In genomic region chr11:50370969-50371368, GRCm38 (mm10) we compare ENCODE assay signal across 8 mouse cellular contexts. TPM values are rescaled to one million over a fixed set of nuclear protein-coding genes. Genes with fewer than 3 reads are reported as not detected.
A peak's percentile ranks its signal among the peaks of the same experiment; 100 is the strongest.
DNase-seq lines count a peak whose midpoint lies in the region; ATAC-seq lines count a peak whose summit lies in the region.

No protein-coding gene starts in this region.

- no peak for ATAC-seq in kidney, embryonic 14.5 days (ENCODE audit: low FRiP score, low TSS enrichment)
- peak; percentile 71; the same call in 1 of the 2 replicates for ATAC-seq in hindbrain, embryonic 11.5 days (ENCODE audit: low FRiP score)
- peak; percentile 66; the same call in 1 of the 2 replicates for ATAC-seq in midbrain, embryonic 12.5 days (ENCODE audit: low FRiP score, low read depth)

- H3K9ac ChIP-seq in kidney, embryonic 14.5 days (ENCODE audit: low read depth, low read length), result peak overlapping the region; percentile 63; the same call in 1 of the 2 replicates
- H3K9ac ChIP-seq in hindbrain, embryonic 11.5 days (ENCODE audit: low read depth, low read length), result no peak overlapping the region
- no peak overlapping the region; the same call in 1 of the 2 replicates for H3K9ac ChIP-seq in midbrain, embryonic 12.5 days (replicated peaks)

- H3K27me3 ChIP-seq in kidney, embryonic 14.5 days (ENCODE audit: control insufficient read depth, insufficient read depth, low read length), result no peaks in the 10 kb centered on the region
- H3K27me3 ChIP-seq in hindbrain, embryonic 11.5 days (ENCODE audit: control insufficient read depth, insufficient read depth, low read length), result no peaks in the 10 kb centered on the region
- peaks cover 17% of the 10 kb centered on the region for H3K27me3 ChIP-seq in midbrain, embryonic 12.5 days

- no peaks in the 10 kb centered on the region for H3K9me3 ChIP-seq in kidney, embryonic 14.5 days (ENCODE audit: control insufficient read depth, low read length)
- H3K9me3 ChIP-seq in hindbrain, embryonic 11.5 days (ENCODE audit: control insufficient read depth, low read length), result no peaks in the 10 kb centered on the region
- no peaks in the 10 kb centered on the region for H3K9me3 ChIP-seq in midbrain, embryonic 12.5 days

- H3K4me1 ChIP-seq in kidney, embryonic 14.5 days (ENCODE audit: control insufficient read depth, insufficient read depth, low read length), result 0 out of 2 replicates have a peak, but pooled peaks cover under 1% of the 10 kb centered on the region
- H3K4me1 ChIP-seq in hindbrain, embryonic 11.5 days (replicated peaks; ENCODE audit: control insufficient read depth, insufficient read depth, low read length), result no peaks in the 10 kb centered on the region
- H3K4me1 ChIP-seq in midbrain, embryonic 12.5 days, result peaks cover 15% of the 10 kb centered on the region

- H3K4me2 ChIP-seq in kidney, embryonic 14.5 days (replicated peaks; ENCODE audit: low read depth, low read length), result peak overlapping the region; percentile 56
- H3K4me2 ChIP-seq in hindbrain, embryonic 11.5 days (replicated peaks; ENCODE audit: low read depth, low read length), result no peak overlapping the region
- peak overlapping the region; percentile 56 for H3K4me2 ChIP-seq in midbrain, embryonic 12.5 days (replicated peaks)

- DNase-seq in kidney, adult 18-20 months, result no peak
- DNase-seq in embryo, embryonic 11 days, result peak; percentile 47
- no peak for DNase-seq in hindbrain, embryonic 11.5 days (ENCODE audit: low spot score)
- DNase-seq in right cerebral cortex, adult 18-20 months, result no peak
- DNase-seq in frontal cortex, postnatal 14 days (ENCODE audit: low spot score in 2 of 2), result no peak
- no peak for DNase-seq in ovary, adult 18-20 months (ENCODE audit: low spot score)

- no peak overlapping the region for H3K27ac ChIP-seq in kidney, embryonic 14.5 days (ENCODE audit: low read depth, low read length)
- H3K27ac ChIP-seq in hindbrain, embryonic 11.5 days (ENCODE audit: low read depth, low read length), result no peak overlapping the region
- peak overlapping the region; percentile 77 for H3K27ac ChIP-seq in midbrain, embryonic 12.5 days (replicated peaks)

- H3K36me3 ChIP-seq in kidney, embryonic 14.5 days (ENCODE audit: control insufficient read depth, insufficient read depth, low read length), result no peaks in the 10 kb centered on the region
- no peaks in the 10 kb centered on the region for H3K36me3 ChIP-seq in hindbrain, embryonic 11.5 days (ENCODE audit: control insufficient read depth, insufficient read depth, low read length)
- no peaks in the 10 kb centered on the region for H3K36me3 ChIP-seq in midbrain, embryonic 12.5 days

- WGBS in kidney, embryonic 14.5 days, result 68% methylated on average over 4 of the region's 4 CpGs
- WGBS in hindbrain, embryonic 11.5 days, result 66% methylated on average over 4 of the region's 4 CpGs
- 49% methylated on average over 4 of the region's 4 CpGs for WGBS in midbrain, embryonic 12.5 days

- peak overlapping the region; percentile 39 for H3K4me3 ChIP-seq in kidney, embryonic 14.5 days (ENCODE audit: low read length)
- H3K4me3 ChIP-seq in hindbrain, embryonic 11.5 days (ENCODE audit: low read depth, low read length), result no peak overlapping the region
- no peak overlapping the region for H3K4me3 ChIP-seq in midbrain, embryonic 12.5 days

RNA-seq across cellular contexts. Expression of gene Hnrnph1, which starts 5.8 kb away (rescaled TPM):
- 598 and 606 TPM in 2 replicates for polyA plus RNA-seq in kidney, embryonic 14.5 days (2014; fragmentation: Nextera tagmentation; extraction: Ambion mirVana)
- 854 and 865 TPM in 2 replicates for polyA plus RNA-seq in hindbrain, embryonic 11.5 days (2014; fragmentation: Nextera tagmentation; extraction: Ambion mirVana)
- 699 and 705 TPM in 2 replicates for polyA plus RNA-seq in midbrain, embryonic 12.5 days (2016; fragmentation: Nextera tagmentation; extraction: Ambion mirVana)

RNA-seq across cellular contexts. Expression of gene Cby3, which starts 16.7 kb away (rescaled TPM):
- polyA plus RNA-seq in kidney, embryonic 14.5 days (2014; fragmentation: Nextera tagmentation; extraction: Ambion mirVana), result 0.79 and 1.1 TPM in 2 replicates
- 0.22 and 0.51 TPM in 2 replicates for polyA plus RNA-seq in hindbrain, embryonic 11.5 days (2014; fragmentation: Nextera tagmentation; extraction: Ambion mirVana)
- polyA plus RNA-seq in midbrain, embryonic 12.5 days (2016; fragmentation: Nextera tagmentation; extraction: Ambion mirVana), result not detected in 2 replicates

RNA-seq across cellular contexts. Expression of gene Canx, which starts 45.5 kb away (rescaled TPM):
- polyA plus RNA-seq in kidney, embryonic 14.5 days (2014; fragmentation: Nextera tagmentation; extraction: Ambion mirVana), result 237 and 277 TPM in 2 replicates
- 242 and 267 TPM in 2 replicates for polyA plus RNA-seq in hindbrain, embryonic 11.5 days (2014; fragmentation: Nextera tagmentation; extraction: Ambion mirVana)
- polyA plus RNA-seq in midbrain, embryonic 12.5 days (2016; fragmentation: Nextera tagmentation; extraction: Ambion mirVana), result 282 and 289 TPM in 2 replicates

RNA-seq across cellular contexts. Expression of gene Rufy1, which starts 60.0 kb away (rescaled TPM):
- 20.8 and 29.3 TPM in 2 replicates for polyA plus RNA-seq in kidney, embryonic 14.5 days (2014; fragmentation: Nextera tagmentation; extraction: Ambion mirVana)
- 25.9 and 29.9 TPM in 2 replicates for polyA plus RNA-seq in hindbrain, embryonic 11.5 days (2014; fragmentation: Nextera tagmentation; extraction: Ambion mirVana)
- polyA plus RNA-seq in midbrain, embryonic 12.5 days (2016; fragmentation: Nextera tagmentation; extraction: Ambion mirVana), result 26.7 and 32.8 TPM in 2 replicates
